Mouse (Mus musculus): ENCODE data around the gene Prr19. TPM values are rescaled to one million over a fixed set of nuclear protein-coding genes. Genes with fewer than 3 reads are reported as not detected.

Gene Prr19
- polyA plus RNA-seq, 1 experiment from 2014 or later: 0.56 TPM

DNA sequence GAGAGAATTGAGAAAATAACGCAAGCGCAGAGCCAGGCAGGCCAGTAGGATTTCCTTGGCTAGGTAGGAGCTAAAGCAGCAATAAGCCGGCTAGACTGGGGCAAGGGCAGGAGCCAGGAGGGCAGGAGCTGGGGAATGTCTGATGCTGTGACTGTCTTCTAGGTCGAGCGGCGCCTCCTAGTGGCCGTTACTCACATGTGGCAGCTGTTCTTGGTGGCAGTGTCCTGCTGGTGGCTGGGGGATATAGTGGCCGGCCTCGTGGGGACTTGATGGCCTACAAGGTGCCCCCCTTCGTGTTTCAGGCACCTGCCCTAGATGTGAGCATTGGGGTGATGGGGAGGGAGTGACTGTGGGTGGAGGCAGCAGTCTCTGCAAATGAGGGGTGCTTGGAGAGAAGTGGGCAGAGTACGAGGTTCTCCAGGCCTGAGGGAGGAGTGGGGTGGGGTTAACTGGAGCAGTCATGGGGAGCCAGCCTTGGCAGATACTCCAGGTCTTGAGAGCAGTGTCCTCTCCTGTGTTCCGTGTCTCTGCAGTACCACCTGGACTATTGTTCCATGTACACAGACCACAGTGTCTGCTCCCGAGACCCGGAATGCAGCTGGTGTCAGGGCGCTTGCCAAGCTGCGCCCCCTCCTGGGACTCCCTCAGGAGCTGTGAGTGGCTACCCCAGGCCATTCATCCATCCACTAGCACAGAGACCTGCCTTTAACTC, 32.5 kb downstream of the Prr19 start:
- ATAC-seq: peak; percentile 60; the same call in 1 of the 2 replicates
- Histone ChIP-seq H3K27ac (ENCODE audit: low read length) (no peak overlapping the region), H3K36me3 (ENCODE audit: control insufficient read depth, insufficient read depth, low read length) (peaks cover 13% of the 10 kb centered on the region), H3K4me1 (ENCODE audit: control insufficient read depth, insufficient read depth, low read length) (no peaks in the 10 kb centered on the region), H3K4me3 (ENCODE audit: low read length) (no peak overlapping the region), H3K4me2 (ENCODE audit: low read depth, low read length) (no peak overlapping the region), H3K9ac (ENCODE audit: low read depth, low read length) (no peak overlapping the region), H3K9me3 (ENCODE audit: control insufficient read depth, low read length) (no peaks in the 10 kb centered on the region), H3K27me3 (replicated peaks; ENCODE audit: control insufficient read depth, insufficient read depth, low read length) (no peaks in the 10 kb centered on the region)
- 40% methylated on average over 16 of the region's 16 CpGs for WGBS

DNA sequence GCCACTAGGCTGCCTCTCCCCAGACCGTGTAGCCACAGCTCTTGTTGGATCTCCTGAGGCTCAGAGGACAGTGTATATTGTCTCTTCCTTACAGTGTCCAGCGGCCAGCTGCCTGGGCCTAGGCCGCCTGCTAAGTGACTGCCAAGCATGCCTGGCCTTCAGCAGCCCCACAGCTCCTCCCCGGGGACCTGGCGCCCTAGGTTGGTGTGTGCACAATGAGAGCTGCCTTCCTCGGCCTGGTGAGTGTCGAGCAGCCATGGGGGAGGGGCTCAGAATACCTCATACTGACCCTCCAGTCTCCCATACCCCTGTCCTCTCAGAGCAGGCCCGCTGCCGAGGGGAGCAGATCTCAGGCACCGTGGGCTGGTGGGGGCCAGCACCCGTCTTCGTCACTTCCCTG, 33.3 kb downstream of the Prr19 start:
- Histone ChIP-seq H3K27me3 (replicated peaks; ENCODE audit: control insufficient read depth, insufficient read depth, low read length) (no peaks in the 10 kb centered on the region), H3K4me2 (ENCODE audit: low read depth, low read length) (no peak overlapping the region), H3K27ac (ENCODE audit: low read length) (no peak overlapping the region), H3K9ac (ENCODE audit: low read depth, low read length) (no peak overlapping the region), H3K36me3 (ENCODE audit: control insufficient read depth, insufficient read depth, low read length) (peaks cover 13% of the 10 kb centered on the region), H3K9me3 (ENCODE audit: control insufficient read depth, low read length) (no peaks in the 10 kb centered on the region), H3K4me1 (ENCODE audit: control insufficient read depth, insufficient read depth, low read length) (no peaks in the 10 kb centered on the region), H3K4me3 (ENCODE audit: low read length) (no peak overlapping the region)
- 82% methylated on average over 12 of the region's 12 CpGs for WGBS
- ATAC-seq: no peak

DNA sequence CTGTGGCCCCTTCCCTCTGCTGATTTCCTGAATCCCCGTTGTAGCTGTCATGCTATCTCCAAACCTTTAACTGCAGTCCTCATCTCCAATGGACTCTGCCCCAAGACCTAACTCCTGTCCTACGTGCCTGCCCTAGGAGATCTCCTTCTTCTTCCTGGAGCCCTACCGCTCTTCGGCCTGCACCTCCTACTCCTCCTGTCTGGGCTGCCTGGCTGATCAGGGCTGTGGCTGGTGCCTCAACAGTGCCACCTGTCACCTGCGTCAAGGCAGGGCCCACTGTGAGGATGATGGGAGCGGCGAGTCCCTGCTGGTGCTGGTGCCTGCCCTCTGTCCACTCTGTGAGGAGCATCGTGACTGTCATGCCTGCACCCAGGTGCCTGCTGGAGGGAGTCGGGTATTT, 38.1 kb downstream of the Prr19 start:
- Histone ChIP-seq H3K27ac (ENCODE audit: low read length) (no peak overlapping the region), H3K4me1 (ENCODE audit: control insufficient read depth, insufficient read depth, low read length) (no peaks in the 10 kb centered on the region), H3K27me3 (replicated peaks; ENCODE audit: control insufficient read depth, insufficient read depth, low read length) (no peaks in the 10 kb centered on the region), H3K4me2 (ENCODE audit: low read depth, low read length) (no peak overlapping the region), H3K9me3 (ENCODE audit: control insufficient read depth, low read length) (no peaks in the 10 kb centered on the region), H3K4me3 (ENCODE audit: low read length) (no peak overlapping the region), H3K36me3 (ENCODE audit: control insufficient read depth, insufficient read depth, low read length) (peaks cover 8% of the 10 kb centered on the region), H3K9ac (ENCODE audit: low read depth, low read length) (no peak overlapping the region)
- 85% methylated on average over 9 of the region's 9 CpGs for WGBS
- peak; percentile 91 for ATAC-seq

DNA sequence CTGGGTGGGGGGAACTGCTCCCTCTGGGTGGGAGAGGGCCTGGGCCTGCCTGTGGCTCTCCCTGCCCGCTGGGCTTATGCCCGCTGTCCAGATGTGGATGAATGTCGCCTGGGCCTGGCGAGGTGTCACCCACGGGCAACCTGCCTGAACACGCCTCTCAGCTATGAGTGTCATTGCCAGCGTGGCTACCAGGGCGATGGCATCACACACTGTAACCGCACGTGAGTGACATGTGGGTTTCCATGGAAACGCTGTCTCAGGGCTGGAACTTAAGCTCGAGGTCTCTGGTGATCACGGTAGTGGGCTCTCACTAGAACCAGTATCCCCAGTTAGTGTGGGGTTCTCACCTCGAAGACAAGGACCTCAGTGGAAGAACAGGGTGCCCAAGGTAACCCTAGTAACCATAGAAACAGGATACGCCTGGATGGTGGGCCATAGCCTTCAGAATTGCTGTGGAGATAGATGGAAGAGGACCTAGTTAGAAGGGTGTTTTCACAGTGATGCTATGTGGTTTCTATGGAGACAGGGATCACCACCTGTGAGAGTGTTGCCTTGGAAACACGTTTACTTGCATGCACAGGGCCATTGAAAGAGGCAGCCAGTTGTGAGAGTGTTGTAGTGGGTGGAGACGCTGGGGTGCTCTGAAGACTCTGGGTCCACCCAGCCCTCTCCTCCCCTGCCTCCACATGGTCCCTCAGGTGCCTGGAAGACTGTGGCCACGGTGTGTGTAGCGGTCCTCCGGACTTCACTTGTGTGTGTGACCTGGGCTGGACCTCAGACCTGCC, 40.0 kb downstream of the Prr19 start:
- no peak overlapping the region for H3K4me2 ChIP-seq (ENCODE audit: low read depth, low read length)

DNA sequence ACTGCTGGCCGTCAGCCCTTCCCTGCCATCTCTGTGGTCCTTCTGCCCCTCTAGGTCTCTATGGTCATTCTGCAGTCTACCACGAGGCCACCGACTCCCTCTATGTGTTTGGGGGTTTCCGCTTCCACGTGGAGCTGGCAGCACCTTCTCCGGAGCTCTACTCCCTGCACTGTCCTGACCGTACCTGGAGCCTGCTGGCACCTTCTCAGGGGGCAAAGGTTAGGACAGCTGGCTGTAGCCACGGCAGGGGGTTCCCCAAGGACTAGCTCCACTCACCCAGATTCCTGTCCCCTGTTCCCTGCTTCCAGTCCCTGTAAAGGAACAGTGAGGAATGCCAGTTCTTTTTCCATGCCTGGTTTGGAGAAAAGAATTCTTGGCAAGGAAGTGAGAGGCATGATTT, 47.6 kb downstream of the Prr19 start:
- no peaks in the 10 kb centered on the region for H3K27me3 ChIP-seq (replicated peaks; ENCODE audit: control insufficient read depth, insufficient read depth, low read length)
- no peak for ATAC-seq
- no peaks in the 10 kb centered on the region for H3K4me1 ChIP-seq (ENCODE audit: control insufficient read depth, insufficient read depth, low read length)
- peaks cover 22% of the 10 kb centered on the region for H3K36me3 ChIP-seq (ENCODE audit: control insufficient read depth, insufficient read depth, low read length)
- H3K27ac ChIP-seq (ENCODE audit: low read length): no peak overlapping the region
- WGBS: 83% methylated on average over 8 of the region's 8 CpGs
- H3K9ac ChIP-seq (ENCODE audit: low read depth, low read length): no peak overlapping the region
- no peak overlapping the region for H3K4me2 ChIP-seq (ENCODE audit: low read depth, low read length)
- H3K4me3 ChIP-seq (ENCODE audit: low read length): no peak overlapping the region
- H3K9me3 ChIP-seq (ENCODE audit: control insufficient read depth, low read length): peaks cover 4% of the 10 kb centered on the region; the same call in 1 of the 2 replicates

More for the DNA sequence above, 40.0 kb downstream of the Prr19 start:
- Histone ChIP-seq H3K4me1 (ENCODE audit: control insufficient read depth, insufficient read depth, low read length) (no peaks in the 10 kb centered on the region), H3K9ac (ENCODE audit: low read depth, low read length) (no peak overlapping the region), H3K9me3 (ENCODE audit: control insufficient read depth, low read length) (no peaks in the 10 kb centered on the region), H3K36me3 (ENCODE audit: control insufficient read depth, insufficient read depth, low read length) (peaks cover 6% of the 10 kb centered on the region; the same call in 1 of the 2 replicates), H3K27me3 (replicated peaks; ENCODE audit: control insufficient read depth, insufficient read depth, low read length) (no peaks in the 10 kb centered on the region), H3K4me3 (ENCODE audit: low read length) (no peak overlapping the region), H3K27ac (ENCODE audit: low read length) (no peak overlapping the region)
- WGBS: 83% methylated on average over 20 of the region's 20 CpGs
- no peak for ATAC-seq

Other genes with a start within 250 kb of the Prr19 start
- gene Grik5, start 229.1 kb upstream of the Prr19 start, polyA plus RNA-seq (2015; fragmentation: Nextera tagmentation; extraction: Ambion mirVana): 1.5 and 1.9 TPM in 2 replicates
- gene Zfp574, start 228.8 kb upstream of the Prr19 start, polyA plus RNA-seq (2015; fragmentation: Nextera tagmentation; extraction: Ambion mirVana): 23.1 and 23.3 TPM in 2 replicates
- 1.0 and 1.2 TPM in 2 replicates for gene Pou2f2, start 121.7 kb upstream of the Prr19 start, polyA plus RNA-seq (2015; fragmentation: Nextera tagmentation; extraction: Ambion mirVana)
- 11.3 and 11.9 TPM in 2 replicates for gene Dedd2, start 80.8 kb upstream of the Prr19 start, polyA plus RNA-seq (2015; fragmentation: Nextera tagmentation; extraction: Ambion mirVana)
- gene Zfp526, start 80.0 kb upstream of the Prr19 start, polyA plus RNA-seq (2015; fragmentation: Nextera tagmentation; extraction: Ambion mirVana): 1.9 and 2.3 TPM in 2 replicates
- gene Gsk3a, start 63.6 kb upstream of the Prr19 start, polyA plus RNA-seq (2015; fragmentation: Nextera tagmentation; extraction: Ambion mirVana): 4.0 and 5.9 TPM in 2 replicates
- gene Erf, start 50.6 kb upstream of the Prr19 start, polyA plus RNA-seq (2015; fragmentation: Nextera tagmentation; extraction: Ambion mirVana): 6.6 and 7.9 TPM in 2 replicates
- gene Cic, start 33.7 kb upstream of the Prr19 start, polyA plus RNA-seq (2015; fragmentation: Nextera tagmentation; extraction: Ambion mirVana): 17.3 and 19.9 TPM in 2 replicates
- 175 and 180 TPM in 2 replicates for gene Pafah1b3, start 3.4 kb upstream of the Prr19 start, polyA plus RNA-seq (2015; fragmentation: Nextera tagmentation; extraction: Ambion mirVana)
- gene Tmem145, start 4.7 kb downstream of the Prr19 start, polyA plus RNA-seq (2015; fragmentation: Nextera tagmentation; extraction: Ambion mirVana): 0.61 and 1.1 TPM in 2 replicates
- 6.8 and 7.1 TPM in 2 replicates for gene Megf8, start 15.8 kb downstream of the Prr19 start, polyA plus RNA-seq (2015; fragmentation: Nextera tagmentation; extraction: Ambion mirVana)
- gene Cnfn, start 68.3 kb downstream of the Prr19 start, polyA plus RNA-seq (2015; fragmentation: Nextera tagmentation; extraction: Ambion mirVana): 0.69 and 1.1 TPM in 2 replicates
- gene Lipe, start 97.3 kb downstream of the Prr19 start, polyA plus RNA-seq (2015; fragmentation: Nextera tagmentation; extraction: Ambion mirVana): 9.1 and 11.8 TPM in 2 replicates
- 0.18 and 0.43 TPM in 2 replicates for gene Cxcl17, start 111.5 kb downstream of the Prr19 start, polyA plus RNA-seq (2015; fragmentation: Nextera tagmentation; extraction: Ambion mirVana)
- 40.6 and 46.7 TPM in 2 replicates for gene Ceacam1, start 176.2 kb downstream of the Prr19 start, polyA plus RNA-seq (2015; fragmentation: Nextera tagmentation; extraction: Ambion mirVana)
- gene Ceacam2, start 238.4 kb downstream of the Prr19 start, polyA plus RNA-seq (2015; fragmentation: Nextera tagmentation; extraction: Ambion mirVana): not detected in 2 replicates

Measured in intestine, embryonic 16.5 days (tissue).